Mouse (Mus musculus) forebrain, embryonic 16.5 days (tissue): ENCODE results near the gene Glra4. TPM values are rescaled to one million over a fixed set of nuclear protein-coding genes. Genes with fewer than 3 reads are reported as not detected.

ENCODE experiments used
- ATAC-seq: fragments of 200-750 bp; cut with Nextera tagmentation; 2 replicates; pipeline ENCODE4 v1.8.0; 2017; ENCODE audit warnings: mild to moderate bottlenecking, moderate library complexity
- H3K27ac ChIP-seq: fragments of 300-500 bp; sonication (generic); 2 replicates; pipeline ENCODE4 v1.5.1; 2014; ENCODE audit warnings: low read length, control low read depth
- H3K27me3 ChIP-seq: fragments of 300-500 bp; sonication (generic); replicated peaks from 2 replicates; pipeline ENCODE4 v1.6.1; 2014; ENCODE audit warnings: low read length; ENCODE audit not compliant: control insufficient read depth, insufficient read depth
- H3K36me3 ChIP-seq: fragments of 300-500 bp; sonication (generic); 2 replicates; pipeline ENCODE4 v1.6.1; 2014; ENCODE audit not compliant: control insufficient read depth, insufficient read depth
- H3K4me1 ChIP-seq: fragments of 300-500 bp; sonication (generic); replicated peaks from 2 replicates; pipeline ENCODE4 v1.6.1; 2014; ENCODE audit warnings: low read length; ENCODE audit not compliant: control insufficient read depth, insufficient read depth
- H3K4me2 ChIP-seq: fragments of 300-500 bp; sonication (generic); 2 replicates; pipeline ENCODE4 v1.6.1; 2014; ENCODE audit warnings: mild to moderate bottlenecking, low read length, control low read depth
- H3K4me3 ChIP-seq: fragments of 300-500 bp; sonication (generic); replicated peaks from 2 replicates; pipeline ENCODE4 v1.5.1; 2014; ENCODE audit warnings: mild to moderate bottlenecking, low read length, control low read depth
- H3K9ac ChIP-seq: fragments of 300-500 bp; sonication (generic); replicated peaks from 2 replicates; pipeline ENCODE4 v1.6.1; 2014; ENCODE audit warnings: low read depth, low read length, control low read depth
- H3K9me3 ChIP-seq: fragments of 300-500 bp; sonication (generic); 2 replicates; pipeline ENCODE4 v1.6.1; 2016; ENCODE audit warnings: low read length; ENCODE audit not compliant: control insufficient read depth
- WGBS: fragments of 180-500 bp; shearing (Covaris S2); extraction: QIAGEN DNeasy Blood & Tissue Kit; methylation state at CpG from one replicate; pipeline ENCODE4 v1.1.7; 2014; 5-methylcytosine and 5-hydroxymethylcytosine counted together
- polyA plus RNA-seq: library from polyadenylated mRNA; unstranded; fragments of >200 nt; fragmentation: Nextera tagmentation; extraction: Ambion mirVana; gene quantifications from 2 replicates; pipeline ENCODE4 v1.2.1, GENCODE M21; 2015

Gene Glra4
- polyA plus RNA-seq, 1 experiment from 2014 or later: not detected

GRCm38 (mm10) chrX:136773035-136773434 is 6.9 kb downstream of the Glra4 start:
- Histone ChIP-seq H3K36me3 (no peaks in the 10 kb centered on the region), H3K27ac (no peak overlapping the region), H3K4me2 (no peak overlapping the region), H3K27me3 (no peaks in the 10 kb centered on the region), H3K9me3 (no peaks in the 10 kb centered on the region), H3K4me1 (no peaks in the 10 kb centered on the region), H3K9ac (no peak overlapping the region), H3K4me3 (no peak overlapping the region)
- ATAC-seq: no peak
- WGBS: 63% methylated on average over 1 of the region's 1 CpGs

GRCm38 (mm10) chrX:136761103-136762074 is 18.6 kb downstream of the Glra4 start:
- peak; percentile 63; the same call in 1 of the 2 replicates for ATAC-seq
- Histone ChIP-seq H3K27ac (no peak overlapping the region), H3K4me3 (no peak overlapping the region), H3K9me3 (no peaks in the 10 kb centered on the region), H3K27me3 (no peaks in the 10 kb centered on the region), H3K36me3 (no peaks in the 10 kb centered on the region; the same call in 1 of the 2 replicates), H3K4me2 (no peak overlapping the region), H3K4me1 (no peaks in the 10 kb centered on the region), H3K9ac (no peak overlapping the region)
- WGBS: 61% methylated on average over 11 of the region's 11 CpGs

GRCm38 (mm10) chrX:136755464-136755863 is 24.5 kb downstream of the Glra4 start:
- Histone ChIP-seq H3K4me1 (no peaks in the 10 kb centered on the region), H3K4me3 (no peak overlapping the region), H3K36me3 (no peaks in the 10 kb centered on the region; the same call in 1 of the 2 replicates), H3K27me3 (no peaks in the 10 kb centered on the region), H3K27ac (no peak overlapping the region), H3K9ac (no peak overlapping the region), H3K4me2 (no peak overlapping the region), H3K9me3 (no peaks in the 10 kb centered on the region)
- 96% methylated on average over 3 of the region's 3 CpGs for WGBS
- ATAC-seq: no peak

- Histone ChIP-seq H3K9ac (no peak overlapping the region), H3K27ac (no peak overlapping the region), H3K27me3 (no peaks in the 10 kb centered on the region), H3K36me3 (no peaks in the 10 kb centered on the region; the same call in 1 of the 2 replicates), H3K4me1 (no peaks in the 10 kb centered on the region), H3K4me2 (no peak overlapping the region), H3K9me3 (no peaks in the 10 kb centered on the region), H3K4me3 (no peak overlapping the region)
- ATAC-seq: no peak
- WGBS: 73% methylated on average over 4 of the region's 4 CpGs
Observed at GRCm38 (mm10) chrX:136749329-136749728, 30.6 kb downstream of the Glra4 start.

DNA sequence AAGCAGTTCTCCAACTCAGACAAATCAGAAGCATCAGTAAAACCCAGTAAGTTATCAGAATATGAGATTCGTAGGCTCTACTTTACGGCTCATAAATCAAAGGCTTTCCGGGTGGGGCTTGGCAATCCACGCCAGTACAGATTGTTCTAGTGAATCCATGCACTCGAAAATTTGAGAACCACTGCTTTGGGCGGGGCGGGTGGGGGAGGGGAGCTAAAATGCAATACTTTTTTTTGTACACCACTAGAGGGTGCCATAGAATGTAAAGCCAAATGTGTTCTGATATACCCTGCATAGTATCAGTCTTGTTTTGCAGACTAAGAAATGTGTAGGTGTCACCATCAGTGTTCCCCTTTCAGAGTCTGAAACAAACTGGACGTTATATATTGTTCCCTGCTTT is 35.3 kb downstream of the Glra4 start:
- no peaks in the 10 kb centered on the region; the same call in 1 of the 2 replicates for H3K36me3 ChIP-seq
- 73% methylated on average over 8 of the region's 8 CpGs for WGBS
- H3K27ac ChIP-seq: no peak overlapping the region
- H3K9me3 ChIP-seq: no peaks in the 10 kb centered on the region
- H3K27me3 ChIP-seq: no peaks in the 10 kb centered on the region
- 0 out of 2 replicates have a peak, but pooled peaks cover 3% of the 10 kb centered on the region for H3K4me1 ChIP-seq
- H3K4me2 ChIP-seq: no peak overlapping the region
- no peak overlapping the region for H3K9ac ChIP-seq
- no peak for ATAC-seq
- H3K4me3 ChIP-seq: no peak overlapping the region

DNA sequence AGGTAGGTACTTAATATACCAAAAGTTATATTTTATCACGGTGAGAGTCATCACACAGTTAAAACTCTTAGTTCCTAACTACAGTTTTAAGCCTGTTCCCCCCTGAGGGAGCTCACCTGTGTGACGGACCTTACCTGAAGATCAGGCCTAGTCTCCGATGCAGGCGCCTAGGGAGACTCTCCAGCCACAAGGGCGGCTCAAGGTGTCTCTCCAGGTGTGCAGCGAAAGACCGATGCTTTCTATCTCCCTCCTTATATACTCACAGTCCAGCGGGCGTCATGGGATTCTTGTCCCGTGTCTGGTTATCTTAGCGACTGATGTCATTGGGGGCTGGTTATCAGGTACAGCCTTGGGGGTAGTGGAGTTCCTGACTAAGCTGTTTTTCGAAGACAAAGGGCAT is 36.5 kb downstream of the Glra4 start, which contains the start of gene Morf4l2:
TSS of gene Morf4l2 (minus strand) at position 232 of the 400 bp plus-strand sequence.
- peak within 1 kb of the TSS; percentile 94 for H3K27ac ChIP-seq
- H3K4me3 ChIP-seq: peak within 1 kb of the TSS; percentile 52
- ATAC-seq: no peak
- peak within 1 kb of the TSS; percentile 56; the same call in 1 of the 2 replicates for H3K9ac ChIP-seq
- H3K27me3 ChIP-seq: no peaks in the 10 kb centered on the region
- H3K4me2 ChIP-seq: peak within 1 kb of the TSS; percentile 63
- peaks cover 8% of the 10 kb centered on the region for H3K4me1 ChIP-seq
- WGBS: 87% methylated on average over 12 of the region's 12 CpGs
- no peaks in the 10 kb centered on the region for H3K9me3 ChIP-seq
- H3K36me3 ChIP-seq: no peaks in the 10 kb centered on the region; the same call in 1 of the 2 replicates

DNA sequence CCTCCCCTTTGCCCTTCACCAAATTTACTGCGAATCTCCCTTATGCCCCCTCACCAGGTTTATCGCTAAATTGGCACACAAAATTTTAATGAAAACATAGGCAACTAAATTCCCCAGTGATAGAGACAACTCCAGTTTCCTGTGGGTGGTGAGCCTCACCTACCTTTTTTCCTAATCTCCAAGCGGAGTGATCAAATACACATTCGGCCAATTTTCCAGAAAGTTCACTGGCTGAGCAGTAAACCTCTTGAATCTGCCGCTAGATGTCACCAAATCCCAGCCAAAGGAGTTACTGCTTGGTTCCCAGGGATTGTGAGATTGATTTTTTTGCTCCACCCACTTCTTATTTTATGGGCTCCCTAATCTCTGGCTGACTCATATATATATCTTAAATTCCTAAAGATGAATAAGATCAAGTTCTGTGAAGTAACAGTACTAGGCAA is 37.3 kb downstream of the Glra4 start:
- peak overlapping the region; percentile 56 for H3K9ac ChIP-seq
- no peak for ATAC-seq
- peak overlapping the region; percentile 52 for H3K4me3 ChIP-seq
- H3K9me3 ChIP-seq: no peaks in the 10 kb centered on the region
- WGBS: 28% methylated on average over 5 of the region's 5 CpGs
- peak overlapping the region; percentile 63 for H3K4me2 ChIP-seq
- H3K27me3 ChIP-seq: no peaks in the 10 kb centered on the region
- H3K4me1 ChIP-seq: peaks cover 10% of the 10 kb centered on the region
- H3K27ac ChIP-seq: peak overlapping the region; percentile 94
- H3K36me3 ChIP-seq: no peaks in the 10 kb centered on the region; the same call in 1 of the 2 replicates

DNA sequence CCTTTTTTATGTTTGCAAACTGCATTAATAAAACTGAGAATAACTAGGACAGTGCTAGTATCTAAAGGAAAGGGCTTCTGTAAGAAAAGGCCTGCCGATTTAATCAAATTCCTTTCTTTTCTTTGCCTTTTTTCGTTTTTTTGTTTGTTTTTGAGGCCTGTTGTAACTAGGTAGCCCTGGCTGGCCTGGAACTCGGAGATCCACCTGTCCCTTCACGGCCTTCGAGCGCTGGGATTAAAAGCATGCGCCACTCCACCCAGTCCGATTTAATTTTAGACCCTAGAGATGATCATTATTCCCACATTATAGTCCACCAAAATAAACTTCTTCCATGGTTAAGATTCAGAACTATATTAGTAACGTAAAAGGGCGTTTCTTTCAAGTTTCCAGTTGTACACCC is 37.7 kb downstream of the Glra4 start:
- Histone ChIP-seq H3K27ac (peak overlapping the region; percentile 94), H3K4me1 (peaks cover 10% of the 10 kb centered on the region), H3K4me2 (peak overlapping the region; percentile 63), H3K9me3 (no peaks in the 10 kb centered on the region), H3K9ac (peak overlapping the region; percentile 56), H3K4me3 (peak overlapping the region; percentile 52), H3K27me3 (no peaks in the 10 kb centered on the region), H3K36me3 (no peaks in the 10 kb centered on the region; the same call in 1 of the 2 replicates)
- ATAC-seq: no peak
- 23% methylated on average over 10 of the region's 10 CpGs for WGBS

DNA sequence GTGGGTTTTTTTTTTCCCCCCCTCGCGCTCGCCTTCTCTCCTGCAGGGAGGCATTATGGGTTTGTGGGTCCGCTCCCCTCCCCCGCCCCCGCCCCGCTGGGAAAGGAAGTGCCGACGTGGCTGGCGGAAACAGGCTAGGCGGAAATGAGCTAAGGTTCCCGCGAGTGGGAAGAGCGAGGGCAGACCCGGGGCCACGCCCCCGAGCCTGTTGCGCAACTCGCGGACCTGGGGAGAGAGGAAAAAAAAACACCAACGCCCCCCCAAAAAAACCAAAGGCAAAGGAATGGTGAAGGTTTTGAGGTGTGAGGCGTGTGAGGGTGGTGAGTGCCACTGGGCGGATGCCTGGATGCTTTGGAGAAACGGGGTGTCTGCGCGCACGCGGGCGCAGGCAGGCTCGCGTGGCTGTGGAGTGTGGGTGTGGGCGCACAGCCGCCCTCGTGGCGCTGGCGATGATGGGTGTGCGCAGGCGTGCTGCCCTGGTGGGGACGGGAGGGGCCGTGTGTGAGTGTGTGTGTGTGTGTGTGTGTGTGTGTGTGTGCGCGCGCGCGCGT is 38.2 kb downstream of the Glra4 start:
- 27% methylated on average over 44 of the region's 46 CpGs for WGBS
- peak; percentile 68 for ATAC-seq
- Histone ChIP-seq H3K4me3 (peak overlapping the region; percentile 52), H3K36me3 (no peaks in the 10 kb centered on the region), H3K4me2 (peak overlapping the region; percentile 63), H3K4me1 (peaks cover 10% of the 10 kb centered on the region), H3K9ac (peak overlapping the region; percentile 56), H3K27me3 (no peaks in the 10 kb centered on the region), H3K9me3 (no peaks in the 10 kb centered on the region), H3K27ac (peak overlapping the region; percentile 94)
